Mouse (Mus musculus): Measurements from ENCODE around the gene Slc15a5. TPM values are rescaled to one million over a fixed set of nuclear protein-coding genes. Genes with fewer than 3 reads are reported as not detected.

Gene Slc15a5
- polyA plus RNA-seq, 1 experiment from 2014 or later, result not detected

- peak; percentile 60; the same call in 1 of the 2 replicates for ATAC-seq
- WGBS, result 81% methylated on average over 6 of the region's 6 CpGs
- H3K9me3 ChIP-seq (ENCODE audit: control insufficient read depth, low read length), result no peaks in the 10 kb centered on the region
Observed at GRCm38 (mm10) chr6:137957630-137958029, 122.1 kb downstream of the Slc15a5 start.

GRCm38 (mm10) chr6:137956783-137957429, 122.8 kb downstream of the Slc15a5 start:
- Histone ChIP-seq H3K4me1 (ENCODE audit: control insufficient read depth, insufficient read depth, low read depth, low read length) (no peaks in the 10 kb centered on the region), H3K27ac (ENCODE audit: low read depth, low read length) (no peak overlapping the region), H3K4me2 (ENCODE audit: low read length) (no peak overlapping the region), H3K4me3 (ENCODE audit: low read length) (no peak overlapping the region), H3K9ac (ENCODE audit: low read depth, low read length) (no peak overlapping the region), H3K9me3 (ENCODE audit: control insufficient read depth, low read length) (no peaks in the 10 kb centered on the region), H3K36me3 (ENCODE audit: control insufficient read depth, insufficient read depth, low read length) (no peaks in the 10 kb centered on the region), H3K27me3 (replicated peaks; ENCODE audit: control insufficient read depth, insufficient read depth, low read length) (no peaks in the 10 kb centered on the region)
- ATAC-seq, result peak; percentile 78
- WGBS, result 32% methylated on average over 12 of the region's 17 CpGs

More at GRCm38 (mm10) chr6:137957630-137958029, 122.1 kb downstream of the Slc15a5 start:
- Histone ChIP-seq H3K9ac (ENCODE audit: low read depth, low read length) (no peak overlapping the region), H3K4me2 (ENCODE audit: low read length) (no peak overlapping the region), H3K27me3 (replicated peaks; ENCODE audit: control insufficient read depth, insufficient read depth, low read length) (no peaks in the 10 kb centered on the region), H3K4me1 (ENCODE audit: control insufficient read depth, insufficient read depth, low read depth, low read length) (no peaks in the 10 kb centered on the region), H3K36me3 (ENCODE audit: control insufficient read depth, insufficient read depth, low read length) (no peaks in the 10 kb centered on the region), H3K27ac (ENCODE audit: low read depth, low read length) (no peak overlapping the region), H3K4me3 (ENCODE audit: low read length) (no peak overlapping the region)

GRCm38 (mm10) chr6:137946520-137946919, 133.2 kb downstream of the Slc15a5 start:
- WGBS, result 62% methylated on average over 10 of the region's 10 CpGs
- H3K27ac ChIP-seq (ENCODE audit: low read depth, low read length), result no peak overlapping the region
- no peak for ATAC-seq
- H3K36me3 ChIP-seq (ENCODE audit: control insufficient read depth, insufficient read depth, low read length), result no peaks in the 10 kb centered on the region
- H3K4me2 ChIP-seq (ENCODE audit: low read length), result no peak overlapping the region
- H3K4me3 ChIP-seq (ENCODE audit: low read length), result no peak overlapping the region
- no peaks in the 10 kb centered on the region for H3K4me1 ChIP-seq (ENCODE audit: control insufficient read depth, insufficient read depth, low read depth, low read length)
- H3K9ac ChIP-seq (ENCODE audit: low read depth, low read length), result no peak overlapping the region
- H3K9me3 ChIP-seq (ENCODE audit: control insufficient read depth, low read length), result no peaks in the 10 kb centered on the region
- no peaks in the 10 kb centered on the region for H3K27me3 ChIP-seq (replicated peaks; ENCODE audit: control insufficient read depth, insufficient read depth, low read length)

GRCm38 (mm10) chr6:137940374-137941218, 139.1 kb downstream of the Slc15a5 start:
- no peak overlapping the region for H3K4me3 ChIP-seq (ENCODE audit: low read length)
- H3K36me3 ChIP-seq (ENCODE audit: control insufficient read depth, insufficient read depth, low read length), result no peaks in the 10 kb centered on the region
- H3K27me3 ChIP-seq (replicated peaks; ENCODE audit: control insufficient read depth, insufficient read depth, low read length), result no peaks in the 10 kb centered on the region
- no peaks in the 10 kb centered on the region for H3K9me3 ChIP-seq (ENCODE audit: control insufficient read depth, low read length)
- no peaks in the 10 kb centered on the region for H3K4me1 ChIP-seq (ENCODE audit: control insufficient read depth, insufficient read depth, low read depth, low read length)
- no peak overlapping the region for H3K9ac ChIP-seq (ENCODE audit: low read depth, low read length)
- H3K27ac ChIP-seq (ENCODE audit: low read depth, low read length), result no peak overlapping the region
- H3K4me2 ChIP-seq (ENCODE audit: low read length), result no peak overlapping the region
- no peak for ATAC-seq
- 73% methylated on average over 12 of the region's 12 CpGs for WGBS

GRCm38 (mm10) chr6:137937541-137937940, 142.2 kb downstream of the Slc15a5 start:
- H3K36me3 ChIP-seq (ENCODE audit: control insufficient read depth, insufficient read depth, low read length), result no peaks in the 10 kb centered on the region
- H3K27me3 ChIP-seq (replicated peaks; ENCODE audit: control insufficient read depth, insufficient read depth, low read length), result no peaks in the 10 kb centered on the region
- no peak overlapping the region for H3K27ac ChIP-seq (ENCODE audit: low read depth, low read length)
- H3K4me3 ChIP-seq (ENCODE audit: low read length), result no peak overlapping the region
- WGBS, result 91% methylated on average over 5 of the region's 5 CpGs
- no peak overlapping the region for H3K4me2 ChIP-seq (ENCODE audit: low read length)
- no peaks in the 10 kb centered on the region; the same call in 1 of the 2 replicates for H3K4me1 ChIP-seq (ENCODE audit: control insufficient read depth, insufficient read depth, low read depth, low read length)
- no peak for ATAC-seq
- H3K9ac ChIP-seq (ENCODE audit: low read depth, low read length), result no peak overlapping the region
- H3K9me3 ChIP-seq (ENCODE audit: control insufficient read depth, low read length), result no peaks in the 10 kb centered on the region

GRCm38 (mm10) chr6:137936268-137936667, 143.4 kb downstream of the Slc15a5 start:
- Histone ChIP-seq H3K9me3 (ENCODE audit: control insufficient read depth, low read length) (no peaks in the 10 kb centered on the region), H3K27ac (ENCODE audit: low read depth, low read length) (no peak overlapping the region), H3K36me3 (ENCODE audit: control insufficient read depth, insufficient read depth, low read length) (no peaks in the 10 kb centered on the region), H3K4me2 (ENCODE audit: low read length) (no peak overlapping the region), H3K9ac (ENCODE audit: low read depth, low read length) (no peak overlapping the region), H3K4me1 (ENCODE audit: control insufficient read depth, insufficient read depth, low read depth, low read length) (no peaks in the 10 kb centered on the region; the same call in 1 of the 2 replicates), H3K4me3 (ENCODE audit: low read length) (no peak overlapping the region), H3K27me3 (replicated peaks; ENCODE audit: control insufficient read depth, insufficient read depth, low read length) (no peaks in the 10 kb centered on the region)
- ATAC-seq, result no peak
- WGBS, result 91% methylated on average over 1 of the region's 1 CpGs

- Histone ChIP-seq H3K4me2 (ENCODE audit: low read length) (no peak overlapping the region), H3K9ac (ENCODE audit: low read depth, low read length) (no peak overlapping the region), H3K9me3 (ENCODE audit: control insufficient read depth, low read length) (no peaks in the 10 kb centered on the region), H3K4me1 (ENCODE audit: control insufficient read depth, insufficient read depth, low read depth, low read length) (no peaks in the 10 kb centered on the region; the same call in 1 of the 2 replicates), H3K27ac (ENCODE audit: low read depth, low read length) (no peak overlapping the region), H3K27me3 (replicated peaks; ENCODE audit: control insufficient read depth, insufficient read depth, low read length) (no peaks in the 10 kb centered on the region), H3K4me3 (ENCODE audit: low read length) (no peak overlapping the region), H3K36me3 (ENCODE audit: control insufficient read depth, insufficient read depth, low read length) (no peaks in the 10 kb centered on the region)
- ATAC-seq, result no peak
- 73% methylated on average over 7 of the region's 7 CpGs for WGBS
Observed at GRCm38 (mm10) chr6:137935857-137936256, 143.9 kb downstream of the Slc15a5 start.

- 50% methylated on average over 8 of the region's 8 CpGs for WGBS
- no peak overlapping the region for H3K27ac ChIP-seq (ENCODE audit: low read depth, low read length)
- no peaks in the 10 kb centered on the region for H3K9me3 ChIP-seq (ENCODE audit: control insufficient read depth, low read length)
- no peak overlapping the region for H3K9ac ChIP-seq (ENCODE audit: low read depth, low read length)
- no peak overlapping the region for H3K4me3 ChIP-seq (ENCODE audit: low read length)
- H3K4me1 ChIP-seq (ENCODE audit: control insufficient read depth, insufficient read depth, low read depth, low read length), result no peaks in the 10 kb centered on the region; the same call in 1 of the 2 replicates
- peak overlapping the region; percentile 21; the same call in 1 of the 2 replicates for H3K4me2 ChIP-seq (ENCODE audit: low read length)
- no peak for ATAC-seq
- no peaks in the 10 kb centered on the region for H3K36me3 ChIP-seq (ENCODE audit: control insufficient read depth, insufficient read depth, low read length)
- no peaks in the 10 kb centered on the region for H3K27me3 ChIP-seq (replicated peaks; ENCODE audit: control insufficient read depth, insufficient read depth, low read length)
Observed at GRCm38 (mm10) chr6:137935341-137935740, 144.4 kb downstream of the Slc15a5 start.

All from hindbrain, embryonic 16.5 days (tissue).